Mouse (Mus musculus): Measurements from ENCODE around the gene Hoxa4.

GRCm38 (mm10) chr6:52220865-52221310 is 29.3 kb upstream of the Hoxa4 start:
- no peak for TF ChIP-seq GABPA (IDR thresholded peaks at IDR 0.05; ENCODE audit: insufficient replicate concordance, low read depth, low read length)
- no peak for TF ChIP-seq USF1 (IDR thresholded peaks at IDR 0.05; ENCODE audit: low read depth, low read length)
- no peak for TF ChIP-seq EP300 (IDR thresholded peaks at IDR 0.05; ENCODE audit: low read length)
- TF ChIP-seq ZC3H11A (IDR thresholded peaks at IDR 0.05; ENCODE audit: low read depth, low read length) = no peak
- no peak for TF ChIP-seq CTCF (conservative IDR thresholded peaks at IDR 0.05 in 1 of 2, IDR thresholded peaks at IDR 0.05 in 1 of 2; ENCODE audit: low read depth in 2 of 2, low read length in 2 of 2)
- TF ChIP-seq POLR2A (IDR thresholded peaks at IDR 0.05; ENCODE audit: low read depth, low read length) = no peak
- TF ChIP-seq JUND (conservative IDR thresholded peaks at IDR 0.05; ENCODE audit: low read depth, low read length) = no peak
- TF ChIP-seq MXI1 (IDR thresholded peaks at IDR 0.05; ENCODE audit: low read depth, low read length) = no peak
- no peak for TF ChIP-seq ZKSCAN1 (IDR thresholded peaks at IDR 0.05; ENCODE audit: borderline replicate concordance, low read depth, low read length)

Data from CH12.LX (cell line).